In the genomic region with DNA sequence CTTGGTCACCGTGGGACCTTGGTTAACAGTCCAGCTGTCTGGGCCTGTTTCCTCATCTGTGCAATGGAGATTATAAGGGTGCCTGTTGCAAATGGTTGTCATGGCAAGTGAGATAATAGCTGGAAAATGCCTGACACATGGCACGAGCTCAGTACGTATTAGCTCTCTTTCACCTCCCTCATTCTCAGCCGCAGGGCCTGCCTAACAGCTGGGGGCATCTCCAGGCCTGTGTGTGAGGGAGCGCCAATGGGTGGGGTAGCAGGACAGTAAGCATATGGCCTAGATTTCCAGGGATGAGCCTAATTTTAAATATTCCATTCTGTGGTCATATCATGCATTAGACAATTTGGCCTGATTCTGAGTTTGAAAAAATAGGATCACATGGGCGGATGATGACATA, we compare ENCODE assay signal across 8 mouse cellular contexts.
"Had no signal": no experiment of that assay in that cellular context is flagged by ENCODE, and none has a peak within 500 bp of the region (broad histone marks: within the 10 kb centered on the region; RNA-seq: fewer than 3 reads in every experiment).

No protein-coding gene starts in this region.

- H3K27ac ChIP-seq: kidney, embryonic 15.5 days; limb, embryonic 13.5 days; liver, embryonic 14.5 days; stomach, postnatal 0 days had no signal

- DNase-seq: kidney, postnatal 14 days; left cerebral cortex, postnatal 4 days; lung, adult 18-20 months; thymus, postnatal 4 days had no signal

- H3K9ac ChIP-seq: kidney, embryonic 15.5 days; limb, embryonic 13.5 days; liver, embryonic 14.5 days had no signal

- H3K4me3 ChIP-seq: kidney, embryonic 15.5 days; limb, embryonic 13.5 days had no signal

- H3K9me3 ChIP-seq: kidney, embryonic 15.5 days; limb, embryonic 13.5 days had no signal

- H3K4me1 ChIP-seq: kidney, embryonic 15.5 days had no signal

- H3K4me2 ChIP-seq: kidney, embryonic 15.5 days; limb, embryonic 13.5 days had no signal

- H3K36me3 ChIP-seq: kidney, embryonic 15.5 days; limb, embryonic 13.5 days had no signal
